Mouse (Mus musculus): ENCODE measurements around the gene Lrrc18.

Gene Lrrc18

GRCm38 (mm10) chr14:32991082-32991481 lies at the start of gene Lrrc18:
TSS of gene Lrrc18 (plus strand) at chr14:32991382.
- DNase-seq = no peak

- no peak for DNase-seq
Observed at GRCm38 (mm10) chr14:32947512-32947911, 43.7 kb upstream of the Lrrc18 start.

- no peak for DNase-seq
Observed at GRCm38 (mm10) chr14:32950312-32951301, 40.6 kb upstream of the Lrrc18 start.

- no peak for DNase-seq
Observed at GRCm38 (mm10) chr14:32956486-32956885, 34.7 kb upstream of the Lrrc18 start.

- DNase-seq = no peak
Observed at GRCm38 (mm10) chr14:32958671-32959070, 32.5 kb upstream of the Lrrc18 start.

GRCm38 (mm10) chr14:32960481-32960880 lies 30.7 kb upstream of the Lrrc18 start:
- DNase-seq = peak; percentile 53 to 60

- DNase-seq = no peak
Observed at GRCm38 (mm10) chr14:32964742-32965141, 26.4 kb upstream of the Lrrc18 start.

- no peak for DNase-seq
Observed at GRCm38 (mm10) chr14:32970700-32971099, 20.5 kb upstream of the Lrrc18 start.

- no peak for DNase-seq
Observed at GRCm38 (mm10) chr14:32984176-32984738, 6.9 kb upstream of the Lrrc18 start.

- no peak for DNase-seq
Observed at GRCm38 (mm10) chr14:32986659-32987058, 4.5 kb upstream of the Lrrc18 start.

- DNase-seq = no peak
Observed at GRCm38 (mm10) chr14:32994954-32995636, 3.9 kb downstream of the Lrrc18 start.

GRCm38 (mm10) chr14:32999511-32999910 lies 8.3 kb downstream of the Lrrc18 start:
- DNase-seq = no peak

GRCm38 (mm10) chr14:33000112-33000979 lies 9.2 kb downstream of the Lrrc18 start:
- no peak for DNase-seq

GRCm38 (mm10) chr14:33005114-33005513 lies 13.9 kb downstream of the Lrrc18 start:
- DNase-seq = no peak

- DNase-seq = no peak
Observed at GRCm38 (mm10) chr14:33007638-33008037, 16.5 kb downstream of the Lrrc18 start.

GRCm38 (mm10) chr14:33019050-33019449 lies 27.9 kb downstream of the Lrrc18 start:
- DNase-seq = no peak

- DNase-seq = no peak
Observed at GRCm38 (mm10) chr14:33019606-33020005, 28.4 kb downstream of the Lrrc18 start.

GRCm38 (mm10) chr14:33030849-33031248 lies 39.7 kb downstream of the Lrrc18 start:
- DNase-seq = no peak

- peak; percentile 3 to 11 for DNase-seq
Observed at GRCm38 (mm10) chr14:33033424-33033823, 42.2 kb downstream of the Lrrc18 start.

GRCm38 (mm10) chr14:33035386-33035785 lies 44.2 kb downstream of the Lrrc18 start:
- no peak for DNase-seq

- DNase-seq = no peak
Observed at GRCm38 (mm10) chr14:33036811-33037210, 45.6 kb downstream of the Lrrc18 start.

GRCm38 (mm10) chr14:33045217-33045616 lies 54.0 kb downstream of the Lrrc18 start:
- DNase-seq = no peak
